ENCODE assay signal across 16 mouse cellular contexts in the genomic region with DNA sequence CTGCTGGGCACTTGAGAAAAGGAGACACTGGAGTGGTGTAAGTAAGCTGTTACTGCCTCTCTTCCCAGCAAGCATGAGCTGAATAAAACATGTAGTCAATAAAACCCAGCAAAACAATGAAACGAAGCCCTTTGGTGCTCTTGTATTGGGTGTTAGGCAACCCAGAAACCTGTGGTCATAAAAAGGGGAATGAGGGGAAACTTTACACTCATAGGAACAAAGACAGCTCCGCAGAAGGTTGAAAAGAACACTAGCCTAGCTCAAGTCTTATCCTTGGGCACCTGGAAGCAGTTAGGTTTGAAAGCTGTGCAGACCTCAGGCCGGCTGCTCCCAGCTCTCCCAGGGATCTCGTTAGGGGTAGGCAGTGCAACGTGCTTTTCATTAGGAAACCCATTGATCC.
DNase-seq lines count a peak whose midpoint lies in the region; ATAC-seq and TF ChIP-seq lines count a peak whose summit lies in the region.
"Had no signal": no experiment of that assay in that cellular context is flagged by ENCODE, and none has a peak within 500 bp of the region (broad histone marks: within the 10 kb centered on the region; RNA-seq: fewer than 3 reads in every experiment).

No protein-coding gene starts in this region.

- TF ChIP-seq POLR2A in cortical plate, adult 2 months (IDR thresholded peaks at IDR 0.05; ENCODE audit: extremely low read depth, insufficient read depth, low read length), result no peak

- H3K4me2 ChIP-seq in embryonic facial prominence, embryonic 13.5 days, result peak overlapping the region; percentile 24; the same call in 1 of the 2 replicates
- peak overlapping the region; percentile 26; the same call in 1 of the 2 replicates for H3K4me2 ChIP-seq in limb, embryonic 12.5 days
- H3K4me2 ChIP-seq: hindbrain, embryonic 13.5 days; lung, embryonic 14.5 days had no signal

- TF ChIP-seq CTCF in cortical plate, adult 2 months (IDR thresholded peaks at IDR 0.05; ENCODE audit: extremely low read depth, insufficient read depth, low read length), result no peak

- H3K9ac ChIP-seq in embryonic facial prominence, embryonic 13.5 days, result no peak overlapping the region
- no peak overlapping the region for H3K9ac ChIP-seq in limb, embryonic 12.5 days (replicated peaks)
- H3K9ac ChIP-seq: hindbrain, embryonic 13.5 days; lung, embryonic 14.5 days had no signal

- H3K27me3 ChIP-seq in embryonic facial prominence, embryonic 13.5 days, result no peaks in the 10 kb centered on the region
- H3K27me3 ChIP-seq in limb, embryonic 12.5 days, result no peaks in the 10 kb centered on the region
- H3K27me3 ChIP-seq: hindbrain, embryonic 13.5 days had no signal

- H3K9me3 ChIP-seq in embryonic facial prominence, embryonic 13.5 days, result no peaks in the 10 kb centered on the region
- no peaks in the 10 kb centered on the region for H3K9me3 ChIP-seq in limb, embryonic 12.5 days
- H3K9me3 ChIP-seq: hindbrain, embryonic 13.5 days had no signal

- WGBS in embryonic facial prominence, embryonic 13.5 days, result 16% methylated on average over 5 of the region's 5 CpGs
- WGBS in limb, embryonic 12.5 days, result 9% methylated on average over 5 of the region's 5 CpGs

- peak; percentile 6 for DNase-seq in ZHBTc4 (ENCODE audit: low read depth, low spot score)
- DNase-seq in spleen, postnatal 4 days (ENCODE audit: low spot score in 2 of 2), result no peak
- no peak for DNase-seq in urinary bladder, postnatal 25 days (ENCODE audit: low spot score)
- no peak for DNase-seq in layer of hippocampus, postnatal 25 days (ENCODE audit: extremely low spot score in 1 of 2, low spot score in 1 of 2)
- DNase-seq in urinary bladder, adult 18-20 months (ENCODE audit: low spot score in 2 of 2), result no peak
- DNase-seq: adrenal gland, postnatal 36 days; cerebellum, adult 9-11 months; kidney, adult 18-20 months; kidney, postnatal 4 days; lung, embryonic 14.5 days; thymus, postnatal 14 days had no signal

- ATAC-seq in embryonic facial prominence, embryonic 13.5 days (ENCODE audit: insufficient number of reproducible peaks, insufficient read depth, low FRiP score, low TSS enrichment, low read depth), result 0 out of 2 replicates have a peak, but pooled peaks have one; percentile 49
- peak; percentile 97 for ATAC-seq in limb, embryonic 12.5 days (ENCODE audit: insufficient number of reproducible peaks, insufficient read depth, low FRiP score, low TSS enrichment, low read depth)
- ATAC-seq: CD4-positive, CD25-positive, alpha-beta regulatory T cell, adult 4 months had no signal

- H3K4me3 ChIP-seq in cortical plate, adult 2 months (ENCODE audit: insufficient read depth, low read length), result no peak overlapping the region
- H3K4me3 ChIP-seq in embryonic facial prominence, embryonic 13.5 days, result no peak overlapping the region
- no peak overlapping the region for H3K4me3 ChIP-seq in limb, embryonic 12.5 days (replicated peaks)
- H3K4me3 ChIP-seq: hindbrain, embryonic 13.5 days had no signal

- 0 out of 2 replicates have a peak overlapping the region, but pooled peaks have one; percentile 13 for H3K27ac ChIP-seq in cortical plate, adult 2 months (ENCODE audit: insufficient read depth, low read length)
- H3K27ac ChIP-seq in embryonic facial prominence, embryonic 13.5 days, result peak overlapping the region; percentile 90
- H3K27ac ChIP-seq in limb, embryonic 12.5 days, result peak overlapping the region; percentile 92
- H3K27ac ChIP-seq: hindbrain, embryonic 13.5 days had no signal

- H3K4me1 ChIP-seq in cortical plate, adult 2 months (ENCODE audit: control insufficient read depth, insufficient read depth, low read length), result peaks cover 4% of the 10 kb centered on the region
- H3K4me1 ChIP-seq in embryonic facial prominence, embryonic 13.5 days, result peaks cover 45% of the 10 kb centered on the region
- H3K4me1 ChIP-seq in limb, embryonic 12.5 days (replicated peaks), result peaks cover 23% of the 10 kb centered on the region
- H3K4me1 ChIP-seq: hindbrain, embryonic 13.5 days had no signal

- H3K36me3 ChIP-seq in embryonic facial prominence, embryonic 13.5 days, result no peaks in the 10 kb centered on the region
- no peaks in the 10 kb centered on the region for H3K36me3 ChIP-seq in limb, embryonic 12.5 days
- H3K36me3 ChIP-seq: hindbrain, embryonic 13.5 days had no signal

Comparison
In these comparisons a context has a peak if more than half of its experiments do, and no peak if none do; other contexts are left out.
1. H3K27ac ChIP-seq: peak in every context shown above with its lines; median percentile 92 in limb, embryonic 12.5 days; 90 in embryonic facial prominence, embryonic 13.5 days; 13 in cortical plate, adult 2 months.